Mouse (Mus musculus): Measurements from ENCODE around the gene Dnah14. TPM values are rescaled to one million over a fixed set of nuclear protein-coding genes. Genes with fewer than 3 reads are reported as not detected.

The Dnah14 gene
- total and polyA plus RNA-seq, 3 experiments, result 0.03 to 0.98 (median 0.74) TPM

- Histone ChIP-seq H3K9ac (ENCODE audit: insufficient read depth, low read depth) (peak overlapping the region; percentile 64), H3K4me1 (ENCODE audit: control insufficient read depth in 1 of 2, insufficient read depth in 2 of 2) (peaks cover 0 to 31% of the 10 kb centered on the region in 2 experiments; a peak in 2 of 4 replicates), H3K27me3 (replicated peaks) (no peaks in the 10 kb centered on the region), H3K4me3 (replicated peaks in 1 of 3; ENCODE audit: low read depth in 2 of 3, low read length in 2 of 3, poor library complexity in 1 of 3) (peak overlapping the region; percentile 14 to 48 (median 39)), H3K79me2 (replicated peaks; ENCODE audit: control insufficient read depth, extremely low read depth, insufficient read depth, poor library complexity, severe bottlenecking) (no peaks in the 10 kb centered on the region), H3K27ac (ENCODE audit: insufficient read depth, low read depth) (peak overlapping the region; percentile 85), H3K4me2 (ENCODE audit: insufficient read depth, low read depth, poor library complexity, severe bottlenecking) (peak overlapping the region; percentile 74), H3K36me3 (replicated peaks in 1 of 2; ENCODE audit: control insufficient read depth in 1 of 2, insufficient read depth in 1 of 2, low read length in 1 of 2) (no peaks in the 10 kb centered on the region), H3K9me3 (replicated peaks; ENCODE audit: low read length) (peaks cover 8% of the 10 kb centered on the region)
- peak; percentile 91 for DNase-seq (ENCODE audit: extremely low read depth)
- no peak for TF ChIP-seq ZC3H11A (IDR thresholded peaks at IDR 0.05; ENCODE audit: low read depth, low read length)
- TF ChIP-seq CHD1 (IDR thresholded peaks at IDR 0.05; ENCODE audit: low read depth, low read length), result no peak
- no peak for TF ChIP-seq HCFC1 (IDR thresholded peaks at IDR 0.05; ENCODE audit: low read depth, low read length)
- peak; percentile 78 for TF ChIP-seq BHLHE40 (IDR thresholded peaks at IDR 0.05; ENCODE audit: low read depth, low read length)
- TF ChIP-seq RAD21 (IDR thresholded peaks at IDR 0.05; ENCODE audit: low read depth, low read length), result no peak
- TF ChIP-seq ETS1 (conservative IDR thresholded peaks at IDR 0.05; ENCODE audit: low read depth, low read length), result peak; percentile 91
- peak; percentile 76 for TF ChIP-seq MYC (IDR thresholded peaks at IDR 0.05; ENCODE audit: low read depth, low read length)
- TF ChIP-seq ZKSCAN1 (IDR thresholded peaks at IDR 0.05; ENCODE audit: borderline replicate concordance, low read depth, low read length), result no peak
- peak; percentile 77; the same call in 1 of the 2 replicates for TF ChIP-seq IRF4 (IDR thresholded peaks at IDR 0.05; ENCODE audit: low read depth, low read length)
- TF ChIP-seq GABPA (IDR thresholded peaks at IDR 0.05; ENCODE audit: insufficient replicate concordance, low read depth, low read length), result no peak
- TF ChIP-seq NRF1 (IDR thresholded peaks at IDR 0.05; ENCODE audit: low read depth, low read length), result peak; percentile 73
- TF ChIP-seq TBP (conservative IDR thresholded peaks at IDR 0.05; ENCODE audit: low read depth, low read length), result peak; percentile 48; the same call in 1 of the 2 replicates
- peak; percentile 14; the same call in 1 of the 2 replicates for TF ChIP-seq MAZ (IDR thresholded peaks at IDR 0.05; ENCODE audit: low read depth, low read length)
- TF ChIP-seq ZNF384 (IDR thresholded peaks at IDR 0.05; ENCODE audit: low read depth, low read length), result peak; percentile 19; the same call in 1 of the 2 replicates
- no peak for TF ChIP-seq JUN (IDR thresholded peaks at IDR 0.05; ENCODE audit: insufficient read depth, low read depth, low read length)
- TF ChIP-seq RCOR1 (conservative IDR thresholded peaks at IDR 0.05; ENCODE audit: low read depth, low read length), result no peak
- no peak for TF ChIP-seq POLR2AphosphoS2 (IDR thresholded peaks at IDR 0.05; ENCODE audit: low read depth, low read length)
- no peak for TF ChIP-seq E2F4 (IDR thresholded peaks at IDR 0.05; ENCODE audit: insufficient replicate concordance, low read depth, low read length)
- TF ChIP-seq CTCF (conservative IDR thresholded peaks at IDR 0.05 in 1 of 2, IDR thresholded peaks at IDR 0.05 in 1 of 2; ENCODE audit: low read depth in 2 of 2, low read length in 2 of 2), result no peak
- no peak for TF ChIP-seq UBTF (IDR thresholded peaks at IDR 0.05; ENCODE audit: low read depth, low read length)
- no peak for TF ChIP-seq KAT2A (IDR thresholded peaks at IDR 0.05; ENCODE audit: insufficient replicate concordance, low read length)
- peak; percentile 67; the same call in 1 of the 2 replicates for TF ChIP-seq MEF2A (IDR thresholded peaks at IDR 0.05; ENCODE audit: borderline replicate concordance, low read depth, low read length)
- peak; percentile 62 for TF ChIP-seq MXI1 (IDR thresholded peaks at IDR 0.05; ENCODE audit: low read depth, low read length)
- TF ChIP-seq SIN3A (IDR thresholded peaks at IDR 0.05; ENCODE audit: low read length), result peak; percentile 80
- no peak for TF ChIP-seq JUND (conservative IDR thresholded peaks at IDR 0.05; ENCODE audit: low read depth, low read length)
- peak; percentile 61; the same call in 1 of the 2 replicates for TF ChIP-seq POLR2A (IDR thresholded peaks at IDR 0.05; ENCODE audit: low read depth, low read length)
- TF ChIP-seq SMC3 (IDR thresholded peaks at IDR 0.05; ENCODE audit: low read depth, low read length), result no peak
- TF ChIP-seq ZMIZ1 (IDR thresholded peaks at IDR 0.05; ENCODE audit: low read depth, low read length), result no peak
- TF ChIP-seq CHD2 (IDR thresholded peaks at IDR 0.05; ENCODE audit: low read length), result peak; percentile 40; the same call in 1 of the 2 replicates
- TF ChIP-seq USF2 (conservative IDR thresholded peaks at IDR 0.05; ENCODE audit: low read depth, low read length), result no peak
- TF ChIP-seq TCF12 (IDR thresholded peaks at IDR 0.05; ENCODE audit: low read depth, low read length), result peak; percentile 99
- peak; percentile 25; the same call in 1 of the 2 replicates for TF ChIP-seq USF1 (IDR thresholded peaks at IDR 0.05; ENCODE audit: low read depth, low read length)
- TF ChIP-seq MAX (IDR thresholded peaks at IDR 0.05; ENCODE audit: low read length), result peak; percentile 82
- no peak for TF ChIP-seq PAX5 (IDR thresholded peaks at IDR 0.05; ENCODE audit: low read length)
- 0 out of 2 replicates have a peak, but pooled peaks have one; percentile 3 for TF ChIP-seq MAFK (IDR thresholded peaks at IDR 0.05; ENCODE audit: insufficient replicate concordance, low read length)
- peak; percentile 88 for TF ChIP-seq EP300 (IDR thresholded peaks at IDR 0.05; ENCODE audit: low read length)
- peak; percentile 72 for TF ChIP-seq ELF1 (IDR thresholded peaks at IDR 0.05; ENCODE audit: low read depth, low read length)
- no peak; the same call in 1 of the 2 replicates for TF ChIP-seq NELFE (IDR thresholded peaks at IDR 0.05; ENCODE audit: low read depth, low read length)
- in situ Hi-C loops (cut with MboI; ENCODE audit: low pct_ligation_motif_present, low pct_unique_long_range_greater_than_20kb, low sequenced_read_pairs) (no loop called here), dilution Hi-C loops (cut with MboI; ENCODE audit: extremely low pct_ligation_motif_present, extremely low pct_unique_long_range_greater_than_20kb, low sequenced_read_pairs) (no loop called here)
Observed at GRCm38 (mm10) chr1:181853081-181853736, 276.9 kb downstream of the Dnah14 start.

Data from CH12.LX (cell line).